Mouse (Mus musculus) C2C12 (cell line): ENCODE measurements around the gene Zfp618. TPM values are rescaled to one million over a fixed set of nuclear protein-coding genes. Genes with fewer than 3 reads are reported as not detected.

ENCODE experiments used
- H3K27me3 ChIP-seq: one replicate; pipeline ENCODE4 v1.6.1; 2011; ENCODE audit not compliant: control insufficient read depth, insufficient read depth, insufficient read length
- H3K36me3 ChIP-seq: one replicate; pipeline ENCODE4 v1.6.1; 2011; ENCODE audit not compliant: control insufficient read depth, insufficient read depth
- H3K4me3 ChIP-seq: one replicate; pipeline ENCODE4 v1.5.1; 2011; ENCODE audit warnings: mild to moderate bottlenecking, control low read depth; ENCODE audit not compliant: poor library complexity, insufficient read depth, severe bottlenecking
- H3K79me2 ChIP-seq: one replicate; pipeline ENCODE4 v1.6.1; 2011; ENCODE audit not compliant: control insufficient read depth, insufficient read depth
- H3K79me3 ChIP-seq: one replicate; pipeline ENCODE4 v1.6.1; 2011; ENCODE audit warnings: low read depth, control low read depth
- H3ac ChIP-seq: one replicate; pipeline ENCODE3; 2011; ENCODE audit warnings: low read depth; ENCODE audit not compliant: control insufficient read depth, insufficient read length
- CEBPB ChIP-seq: IDR thresholded peaks from one replicate; pipeline ENCODE4 v1.6.1; 2011; ENCODE audit warnings: low read depth, mild to moderate bottlenecking, control low read depth, moderate library complexity
- CTCF ChIP-seq: IDR thresholded peaks from one replicate; pipeline ENCODE4 v1.5.1; 2011; ENCODE audit not compliant: control insufficient read depth, insufficient read depth, insufficient read length
- FOSL1 ChIP-seq: IDR thresholded peaks from one replicate; pipeline ENCODE4 v1.8.0; 2011; ENCODE audit warnings: mild to moderate bottlenecking, low read length; ENCODE audit not compliant: poor library complexity, insufficient read depth, severe bottlenecking
- MAX ChIP-seq: IDR thresholded peaks from one replicate; pipeline ENCODE4 v1.6.1; 2011; ENCODE audit warnings: mild to moderate bottlenecking, control low read depth
- MYOD1 ChIP-seq: IDR thresholded peaks from one replicate; pipeline ENCODE4 v1.6.1; 2011; ENCODE audit warnings: low read depth; ENCODE audit not compliant: control insufficient read depth, insufficient read length
- MYOG ChIP-seq: IDR thresholded peaks from one replicate; pipeline ENCODE4 v1.6.1; 2011; ENCODE audit not compliant: control insufficient read depth, insufficient read length; ENCODE audit errors: extremely low read depth
- USF1 ChIP-seq: IDR thresholded peaks from one replicate; pipeline ENCODE4 v1.6.1; 2011; ENCODE audit warnings: low read depth, mild to moderate bottlenecking, control low read depth, moderate library complexity
- polyA plus RNA-seq: library from polyadenylated mRNA; unstranded; fragments of >200 nt; fragmentation: generic; extraction: Trizol; gene quantifications from one replicate; pipeline ENCODE4 v1.2.1, GENCODE M21; 2012; ENCODE audit warnings: missing spikeins

Zfp618 gene
- polyA plus RNA-seq, 1 experiment = 0.01 TPM

- TF ChIP-seq USF1 = no peak
- no peak for TF ChIP-seq CEBPB
- TF ChIP-seq CTCF = no peak
- Histone ChIP-seq H3K79me3 (no peaks in the 10 kb centered on the region), H3K79me2 (no peaks in the 10 kb centered on the region), H3K27me3 (no peaks in the 10 kb centered on the region), H3K36me3 (no peaks in the 10 kb centered on the region), H3ac (no peak overlapping the region), H3K4me3 (no peak overlapping the region)
Observed at GRCm38 (mm10) chr4:63056641-63057415, 91.5 kb downstream of the Zfp618 start.

- Histone ChIP-seq H3K27me3 (no peaks in the 10 kb centered on the region), H3K36me3 (no peaks in the 10 kb centered on the region), H3ac (no peak overlapping the region), H3K4me3 (no peak overlapping the region), H3K79me2 (no peaks in the 10 kb centered on the region), H3K79me3 (no peaks in the 10 kb centered on the region)
- TF ChIP-seq MAX = no peak
- TF ChIP-seq USF1 = no peak
- TF ChIP-seq FOSL1 = no peak
- TF ChIP-seq CTCF = no peak
Observed at GRCm38 (mm10) chr4:63057581-63057980, 92.2 kb downstream of the Zfp618 start.

GRCm38 (mm10) chr4:63058686-63059085, 93.3 kb downstream of the Zfp618 start:
- H3K27me3 ChIP-seq = no peaks in the 10 kb centered on the region
- no peaks in the 10 kb centered on the region for H3K36me3 ChIP-seq
- TF ChIP-seq MYOD1 (no peak), CTCF (no peak), FOSL1 (no peak), USF1 (no peak), MYOG (no peak)
- no peak overlapping the region for H3K4me3 ChIP-seq
- H3K79me3 ChIP-seq = no peaks in the 10 kb centered on the region
- no peaks in the 10 kb centered on the region for H3K79me2 ChIP-seq
- no peak overlapping the region for H3ac ChIP-seq

- Histone ChIP-seq H3K79me3 (no peaks in the 10 kb centered on the region), H3K79me2 (no peaks in the 10 kb centered on the region), H3K4me3 (no peak overlapping the region), H3K27me3 (no peaks in the 10 kb centered on the region), H3K36me3 (no peaks in the 10 kb centered on the region), H3ac (no peak overlapping the region)
- no peak for TF ChIP-seq FOSL1
Observed at GRCm38 (mm10) chr4:63060358-63060757, 95.0 kb downstream of the Zfp618 start.

GRCm38 (mm10) chr4:63061411-63061810, 96.0 kb downstream of the Zfp618 start:
- Histone ChIP-seq H3ac (no peak overlapping the region), H3K79me3 (no peaks in the 10 kb centered on the region), H3K27me3 (no peaks in the 10 kb centered on the region), H3K79me2 (no peaks in the 10 kb centered on the region), H3K4me3 (no peak overlapping the region), H3K36me3 (no peaks in the 10 kb centered on the region)
- TF ChIP-seq CEBPB = no peak
- no peak for TF ChIP-seq MYOD1
- TF ChIP-seq MAX = no peak
- no peak for TF ChIP-seq MYOG
- TF ChIP-seq FOSL1 = no peak
- no peak for TF ChIP-seq USF1
- no peak for TF ChIP-seq CTCF

GRCm38 (mm10) chr4:63063360-63063759, 98.0 kb downstream of the Zfp618 start:
- Histone ChIP-seq H3K27me3 (no peaks in the 10 kb centered on the region), H3ac (no peak overlapping the region)

More at GRCm38 (mm10) chr4:63063360-63063759, 98.0 kb downstream of the Zfp618 start:
- H3K79me2 ChIP-seq = no peaks in the 10 kb centered on the region
- H3K36me3 ChIP-seq = no peaks in the 10 kb centered on the region
- TF ChIP-seq CTCF (no peak), CEBPB (no peak), MAX (no peak), FOSL1 (no peak), MYOG (no peak), MYOD1 (no peak), USF1 (no peak)
- no peaks in the 10 kb centered on the region for H3K79me3 ChIP-seq
- no peak overlapping the region for H3K4me3 ChIP-seq
